Mouse (Mus musculus) limb, embryonic 13.5 days (tissue): Measurements from ENCODE around the gene Tekt4. TPM values are rescaled to one million over a fixed set of nuclear protein-coding genes. Genes with fewer than 3 reads are reported as not detected.

Experiments used
- polyA plus RNA-seq: library from polyadenylated mRNA; unstranded; fragments of >200 nt; fragmentation: Nextera tagmentation; extraction: Ambion mirVana; gene quantifications from 2 replicates; pipeline ENCODE4 v1.2.1, GENCODE M21; 2015

The Tekt4 gene
- polyA plus RNA-seq, 1 experiment from 2014 or later, result not detected

Other genes starting within 250 kb of the Tekt4 start
- gene Gnptg, start 214.5 kb upstream of the Tekt4 start, polyA plus RNA-seq, result 34.9 and 35.5 TPM in 2 replicates
- 57.0 and 59.4 TPM in 2 replicates for gene Tsr3, start 214.4 kb upstream of the Tekt4 start, polyA plus RNA-seq
- 1.1 and 1.7 TPM in 2 replicates for gene Baiap3, start 198.3 kb upstream of the Tekt4 start, polyA plus RNA-seq
- 679 and 685 TPM in 2 replicates for gene Ube2i, start 180.0 kb upstream of the Tekt4 start, polyA plus RNA-seq
- 0.70 and 0.78 TPM in 2 replicates for gene Prss34, start 156.2 kb upstream of the Tekt4 start, polyA plus RNA-seq
- not detected in 2 replicates for gene Prss28, start 146.0 kb upstream of the Tekt4 start, polyA plus RNA-seq
- not detected in 2 replicates for gene Prss29, start 136.0 kb upstream of the Tekt4 start, polyA plus RNA-seq
- gene Tpsab1, start 109.1 kb upstream of the Tekt4 start, polyA plus RNA-seq, result 0.08 and 0.09 TPM in 2 replicates
- gene Tpsb2, start 88.3 kb upstream of the Tekt4 start, polyA plus RNA-seq, result 1.1 and 2.1 TPM in 2 replicates
- 1.8 and 3.3 TPM in 2 replicates for gene Tpsg1, start 85.3 kb upstream of the Tekt4 start, polyA plus RNA-seq
- gene Cacna1h, start 20.8 kb upstream of the Tekt4 start, polyA plus RNA-seq, result 5.2 and 7.5 TPM in 2 replicates
- gene Sstr5, start 42.7 kb downstream of the Tekt4 start, polyA plus RNA-seq, result 0.24 and 0.29 TPM in 2 replicates
- gene Sox8, start 116.1 kb downstream of the Tekt4 start, polyA plus RNA-seq, result 15.0 and 16.5 TPM in 2 replicates
- gene Lmf1, start 124.5 kb downstream of the Tekt4 start, polyA plus RNA-seq, result 31.2 and 33.2 TPM in 2 replicates